Mouse (Mus musculus) stomach, embryonic 14.5 days (tissue): Measurements from ENCODE around the gene Gli2. TPM values are rescaled to one million over a fixed set of nuclear protein-coding genes. Genes with fewer than 3 reads are reported as not detected.
A peak's percentile ranks its signal among the peaks of the same experiment; 100 is the strongest.

Source experiments
- ATAC-seq: fragments of 200-750 bp; cut with Nextera tagmentation; 2 replicates; pipeline ENCODE4 v1.8.0; 2017; ENCODE audit warnings: low read depth, moderate TSS enrichment; ENCODE audit not compliant: insufficient number of reproducible peaks, insufficient read depth, low FRiP score
- H3K27ac ChIP-seq: fragments of 300-500 bp; sonication (generic); 2 replicates; pipeline ENCODE4 v1.5.1; 2014; ENCODE audit warnings: mild to moderate bottlenecking, low read length, moderate library complexity, mixed read lengths
- H3K27me3 ChIP-seq: fragments of 300-500 bp; sonication (generic); 2 replicates; pipeline ENCODE4 v1.6.1; 2014; ENCODE audit warnings: low read length, control low read depth, mixed read lengths; ENCODE audit not compliant: control insufficient read depth, insufficient read depth
- H3K36me3 ChIP-seq: fragments of 300-500 bp; sonication (generic); 2 replicates; pipeline ENCODE4 v1.6.1; 2014; ENCODE audit warnings: mild to moderate bottlenecking, control low read depth, low read length, moderate library complexity, mixed read lengths; ENCODE audit not compliant: control insufficient read depth, insufficient read depth
- H3K4me1 ChIP-seq: fragments of 300-500 bp; sonication (generic); 2 replicates; pipeline ENCODE4 v1.6.1; 2014; ENCODE audit warnings: low read length, control low read depth, mixed read lengths; ENCODE audit not compliant: control insufficient read depth, insufficient read depth
- H3K4me2 ChIP-seq: fragments of 300-500 bp; sonication (generic); replicated peaks from 2 replicates; pipeline ENCODE4 v1.6.1; 2014; ENCODE audit warnings: low read depth, low read length, control low read depth
- H3K4me3 ChIP-seq: fragments of 300-500 bp; sonication (generic); 2 replicates; pipeline ENCODE4 v1.5.1; 2014; ENCODE audit warnings: low read depth, low read length, control low read depth
- H3K9ac ChIP-seq: fragments of 300-500 bp; sonication (generic); replicated peaks from 2 replicates; pipeline ENCODE4 v1.6.1; 2014; ENCODE audit warnings: low read depth, mild to moderate bottlenecking, control low read depth, low read length, moderate library complexity, mixed read lengths
- H3K9me3 ChIP-seq: fragments of 300-500 bp; sonication (generic); 2 replicates; pipeline ENCODE4 v1.6.1; 2016; ENCODE audit warnings: low read depth, low read length, control low read depth; ENCODE audit not compliant: control insufficient read depth
- WGBS: fragments of 180-500 bp; shearing (Covaris S2); extraction: QIAGEN DNeasy Blood & Tissue Kit; methylation state at CpG from one replicate; pipeline ENCODE4 v1.1.7; 2014; 5-methylcytosine and 5-hydroxymethylcytosine counted together
- polyA plus RNA-seq: library from polyadenylated mRNA; unstranded; fragments of >200 nt; fragmentation: Nextera tagmentation; extraction: Ambion mirVana; gene quantifications from 2 replicates; pipeline ENCODE4 v1.2.1, GENCODE M21; 2014

Gli2 gene
- polyA plus RNA-seq, 1 experiment from 2014 or later = 18.5 TPM

GRCm38 (mm10) chr1:118955791-118956190, 97.6 kb downstream of the Gli2 start:
- Histone ChIP-seq H3K9ac (no peak overlapping the region), H3K27ac (0 out of 2 replicates have a peak overlapping the region, but pooled peaks have one; percentile 21), H3K36me3 (no peaks in the 10 kb centered on the region), H3K4me3 (no peak overlapping the region), H3K9me3 (no peaks in the 10 kb centered on the region), H3K4me1 (peaks cover 49% of the 10 kb centered on the region), H3K27me3 (no peaks in the 10 kb centered on the region), H3K4me2 (no peak overlapping the region)
- 89% methylated on average over 11 of the region's 11 CpGs for WGBS
- no peak for ATAC-seq

- Histone ChIP-seq H3K4me3 (no peak overlapping the region), H3K27me3 (no peaks in the 10 kb centered on the region), H3K36me3 (no peaks in the 10 kb centered on the region), H3K27ac (peak overlapping the region; percentile 39; the same call in 1 of the 2 replicates), H3K4me1 (peaks cover 47% of the 10 kb centered on the region), H3K9me3 (no peaks in the 10 kb centered on the region), H3K4me2 (no peak overlapping the region), H3K9ac (no peak overlapping the region)
- peak; percentile 59; the same call in 1 of the 2 replicates for ATAC-seq
- 29% methylated on average over 10 of the region's 10 CpGs for WGBS
Measured at GRCm38 (mm10) chr1:118954434-118955301, 98.8 kb downstream of the Gli2 start.

GRCm38 (mm10) chr1:118953031-118953430, 100.4 kb downstream of the Gli2 start:
- H3K36me3 ChIP-seq = no peaks in the 10 kb centered on the region
- no peak overlapping the region for H3K9ac ChIP-seq
- H3K27me3 ChIP-seq = no peaks in the 10 kb centered on the region
- H3K9me3 ChIP-seq = no peaks in the 10 kb centered on the region
- no peak overlapping the region for H3K27ac ChIP-seq
- 53% methylated on average over 3 of the region's 3 CpGs for WGBS
- peaks cover 45% of the 10 kb centered on the region for H3K4me1 ChIP-seq
- H3K4me2 ChIP-seq = no peak overlapping the region
- ATAC-seq = no peak
- H3K4me3 ChIP-seq = no peak overlapping the region

DNA sequence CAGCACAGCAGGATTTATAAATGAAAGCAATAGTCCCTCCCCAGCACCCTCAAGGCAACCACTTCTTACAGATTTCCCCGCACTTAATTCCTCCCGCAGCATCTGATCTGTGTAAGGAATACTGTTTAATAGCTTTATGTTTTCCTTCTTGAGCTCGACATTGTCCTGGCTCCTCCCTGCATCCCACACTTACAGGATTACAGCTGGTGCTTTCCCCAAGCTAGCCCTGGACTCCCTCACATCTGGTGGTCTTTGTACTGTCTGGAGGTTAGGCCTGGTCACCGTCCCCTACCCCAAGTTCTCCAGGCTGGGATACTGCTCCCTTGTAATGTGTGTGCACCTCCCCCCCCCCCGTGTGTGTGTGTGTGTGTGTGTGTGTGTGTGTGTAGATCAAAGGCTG, 101.1 kb downstream of the Gli2 start:
- Histone ChIP-seq H3K36me3 (no peaks in the 10 kb centered on the region), H3K4me1 (peaks cover 45% of the 10 kb centered on the region), H3K4me3 (no peak overlapping the region), H3K9ac (no peak overlapping the region), H3K9me3 (no peaks in the 10 kb centered on the region), H3K4me2 (no peak overlapping the region), H3K27ac (no peak overlapping the region; the same call in 1 of the 2 replicates), H3K27me3 (no peaks in the 10 kb centered on the region)
- ATAC-seq = peak; percentile 56; the same call in 1 of the 2 replicates
- WGBS = 30% methylated on average over 5 of the region's 5 CpGs

DNA sequence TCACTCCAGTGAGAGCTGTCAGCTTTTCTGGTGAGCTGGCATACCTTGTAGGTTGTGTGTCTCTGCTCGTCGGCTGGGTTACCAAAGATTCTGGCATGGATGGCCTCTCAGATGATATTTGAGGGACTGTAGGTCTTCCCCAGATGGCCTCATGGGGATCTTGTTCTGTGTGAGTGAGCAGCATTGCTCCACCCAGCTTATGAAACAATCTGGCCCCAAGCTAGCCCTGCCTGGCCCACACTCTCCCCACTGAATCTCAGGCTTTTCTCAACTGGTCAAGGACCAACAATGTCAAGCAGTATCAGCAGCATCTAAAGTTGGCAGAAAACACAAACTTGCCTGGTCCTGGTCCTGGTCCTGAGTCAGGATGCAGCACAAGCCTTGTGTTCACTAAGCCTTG, 105.0 kb downstream of the Gli2 start:
- Histone ChIP-seq H3K27ac (no peak overlapping the region), H3K4me1 (peaks cover 17% of the 10 kb centered on the region), H3K27me3 (no peaks in the 10 kb centered on the region), H3K4me3 (no peak overlapping the region), H3K9ac (no peak overlapping the region), H3K9me3 (no peaks in the 10 kb centered on the region), H3K4me2 (no peak overlapping the region), H3K36me3 (no peaks in the 10 kb centered on the region)
- ATAC-seq = no peak
- WGBS = 93% methylated on average over 2 of the region's 2 CpGs

DNA sequence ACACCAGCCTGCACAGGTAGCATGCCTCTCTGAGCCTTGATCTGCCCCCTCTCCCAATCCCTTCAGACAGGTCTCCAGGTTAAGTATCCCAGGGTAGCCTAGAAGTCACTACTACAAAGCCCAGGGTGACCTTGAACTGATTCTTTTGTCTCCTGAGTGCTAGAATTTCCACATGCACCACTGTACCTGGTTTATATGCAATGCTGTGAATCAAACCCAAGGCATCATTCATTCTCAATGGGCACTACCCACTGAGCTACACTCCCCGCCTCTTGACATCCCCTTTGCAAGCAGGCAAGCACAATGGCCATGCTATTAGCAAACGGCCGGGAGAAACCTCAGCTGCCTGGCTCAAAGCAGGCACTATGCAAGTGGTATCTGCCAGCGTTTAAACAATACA, 106.2 kb downstream of the Gli2 start:
- Histone ChIP-seq H3K27me3 (no peaks in the 10 kb centered on the region), H3K4me3 (no peak overlapping the region), H3K4me2 (no peak overlapping the region), H3K4me1 (peaks cover 5% of the 10 kb centered on the region), H3K27ac (no peak overlapping the region), H3K9ac (no peak overlapping the region), H3K9me3 (no peaks in the 10 kb centered on the region), H3K36me3 (no peaks in the 10 kb centered on the region)
- no peak for ATAC-seq
- WGBS = 82% methylated on average over 4 of the region's 4 CpGs

DNA sequence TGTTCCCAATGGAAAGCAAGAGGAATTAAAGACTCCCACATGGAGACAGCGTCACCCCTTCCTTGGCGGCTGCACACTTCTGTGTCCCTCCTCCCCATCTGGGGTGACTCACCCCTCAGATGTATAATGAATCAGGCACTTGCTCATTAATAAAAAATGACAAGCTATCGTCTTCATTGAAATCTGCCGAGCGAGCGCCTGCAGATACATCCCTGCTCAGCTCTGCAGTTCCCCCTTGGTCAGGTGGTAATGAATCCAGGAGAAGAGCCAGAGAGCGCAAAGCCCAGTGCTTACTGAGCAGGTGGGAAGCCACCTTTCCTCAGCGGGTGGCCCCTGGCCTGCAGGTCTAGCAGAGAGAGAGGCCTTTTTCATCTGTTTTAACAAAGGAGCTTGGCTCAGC, 112.1 kb downstream of the Gli2 start:
- H3K4me1 ChIP-seq = peaks cover 7% of the 10 kb centered on the region; the same call in 1 of the 2 replicates
- no peaks in the 10 kb centered on the region for H3K27me3 ChIP-seq
- H3K9ac ChIP-seq = no peak overlapping the region
- H3K4me2 ChIP-seq = no peak overlapping the region
- H3K9me3 ChIP-seq = no peaks in the 10 kb centered on the region
- H3K4me3 ChIP-seq = no peak overlapping the region
- 42% methylated on average over 8 of the region's 8 CpGs for WGBS
- ATAC-seq = no peak
- no peaks in the 10 kb centered on the region for H3K36me3 ChIP-seq
- no peak overlapping the region for H3K27ac ChIP-seq

DNA sequence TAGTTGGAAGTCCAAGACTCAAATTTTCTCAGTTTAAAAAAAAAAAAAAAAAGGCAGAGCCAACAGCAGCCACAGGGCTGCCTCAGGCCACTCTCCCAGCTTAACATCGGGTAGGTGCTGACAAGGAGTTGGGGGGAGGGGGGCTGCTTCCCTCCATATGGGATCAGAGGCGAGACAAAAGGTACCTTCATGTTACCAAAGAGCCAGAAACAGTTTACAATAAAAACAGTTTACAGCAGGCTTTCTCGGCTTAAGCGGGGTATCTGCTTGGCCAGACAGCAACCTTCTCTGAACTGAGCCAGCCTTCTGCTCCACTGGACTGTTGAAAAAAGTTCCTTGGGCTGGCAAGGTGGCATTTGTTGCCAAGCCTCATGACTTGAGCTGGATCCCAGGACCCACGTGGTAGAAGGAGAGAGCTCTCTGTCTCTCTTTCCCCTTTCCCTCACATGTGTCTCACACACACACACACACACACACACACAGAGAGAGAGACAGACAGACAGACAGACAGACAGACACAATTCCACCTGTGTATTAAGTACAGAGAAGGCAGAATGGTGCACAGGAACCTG, 113.1 kb downstream of the Gli2 start:
- Histone ChIP-seq H3K4me3 (no peak overlapping the region), H3K36me3 (no peaks in the 10 kb centered on the region), H3K4me2 (no peak overlapping the region), H3K27ac (no peak overlapping the region), H3K9me3 (no peaks in the 10 kb centered on the region), H3K27me3 (no peaks in the 10 kb centered on the region), H3K9ac (no peak overlapping the region), H3K4me1 (peaks cover 17% of the 10 kb centered on the region)
- no peak for ATAC-seq
- WGBS = 39% methylated on average over 5 of the region's 5 CpGs
